ENCODE assay signal across 23 mouse cellular contexts in genomic region chr4:56942567-56942966, GRCm38 (mm10). TPM values are rescaled to one million over a fixed set of nuclear protein-coding genes. Genes with fewer than 3 reads are reported as not detected.
A peak's percentile ranks its signal among the peaks of the same experiment; 100 is the strongest.
DNase-seq lines count a peak whose midpoint lies in the region; ATAC-seq and TF ChIP-seq lines count a peak whose summit lies in the region.
"Had no signal": no experiment of that assay in that cellular context is flagged by ENCODE, and none has a peak within 500 bp of the region (broad histone marks: within the 10 kb centered on the region; RNA-seq: fewer than 3 reads in every experiment).

No protein-coding gene starts in this region.

- H3K9me3 ChIP-seq in heart, embryonic 10.5 days = no peaks in the 10 kb centered on the region
- H3K9me3 ChIP-seq in heart, postnatal 0 days (replicated peaks; ENCODE audit: control insufficient read depth, low read length) = no peaks in the 10 kb centered on the region
- H3K9me3 ChIP-seq: embryonic facial prominence, embryonic 10.5 days; forebrain, embryonic 12.5 days; limb, embryonic 13.5 days; liver, embryonic 13.5 days; neural tube, embryonic 12.5 days had no signal

- H3K4me2 ChIP-seq in heart, postnatal 0 days (ENCODE audit: low read depth, low read length) = no peak overlapping the region
- H3K4me2 ChIP-seq: forebrain, embryonic 12.5 days; limb, embryonic 13.5 days; liver, embryonic 13.5 days; midbrain, embryonic 11.5 days; neural tube, embryonic 12.5 days had no signal

- TF ChIP-seq CTCF in heart, postnatal 0 days (IDR thresholded peaks at IDR 0.05; ENCODE audit: low read depth) = no peak

- no peak for DNase-seq in heart, embryonic 10.5 days (ENCODE audit: low spot score)
- no peak for DNase-seq in heart, postnatal 4 days
- no peak for DNase-seq in heart, postnatal 0 days (ENCODE audit: low spot score)
- no peak for DNase-seq in heart, adult 8-10 months (ENCODE audit: low spot score)
- DNase-seq in lung, postnatal 25 days (ENCODE audit: low spot score) = peak; percentile 59
- no peak for DNase-seq in lung, adult 18-20 months
- DNase-seq in telencephalon, adult 2 months (ENCODE audit: low read depth, low spot score) = peak; percentile 71
- no peak for DNase-seq in MN1 (ENCODE audit: low spot score)
- DNase-seq: adrenal gland, adult 2 months; cerebellum, adult 9-10 months; gastrocnemius, postnatal 14 days; kidney, postnatal 4 days; layer of hippocampus, adult 9-11 months; liver, embryonic 13.5 days; right cerebral cortex, adult 18-20 months had no signal

- H3K27ac ChIP-seq in heart, embryonic 10.5 days = peak overlapping the region; percentile 17
- peak overlapping the region; percentile 78 for H3K27ac ChIP-seq in heart, postnatal 0 days (ENCODE audit: low read depth)
- H3K27ac ChIP-seq: embryonic facial prominence, embryonic 10.5 days; forebrain, embryonic 12.5 days; liver, embryonic 13.5 days; neural tube, embryonic 12.5 days; stomach, postnatal 0 days had no signal

- H3K4me3 ChIP-seq in heart, embryonic 10.5 days = no peak overlapping the region; the same call in 1 of the 2 replicates
- no peak overlapping the region for H3K4me3 ChIP-seq in heart, postnatal 0 days (ENCODE audit: low read depth, low read length)
- H3K4me3 ChIP-seq: embryonic facial prominence, embryonic 10.5 days; forebrain, embryonic 12.5 days; limb, embryonic 13.5 days; liver, embryonic 13.5 days; neural tube, embryonic 12.5 days had no signal

- H3K9ac ChIP-seq in heart, postnatal 0 days (replicated peaks; ENCODE audit: low read depth, low read length) = 0 out of 2 replicates have a peak overlapping the region, but pooled peaks have one; percentile 8
- H3K9ac ChIP-seq: forebrain, embryonic 12.5 days; limb, embryonic 13.5 days; liver, embryonic 13.5 days; neural tube, embryonic 12.5 days had no signal

- H3K4me1 ChIP-seq in heart, embryonic 10.5 days = peaks cover 68% of the 10 kb centered on the region
- H3K4me1 ChIP-seq in heart, postnatal 0 days (ENCODE audit: control insufficient read depth, insufficient read depth) = peaks cover 61% of the 10 kb centered on the region

- 0 out of 2 replicates have a peak, but pooled peaks cover 3% of the 10 kb centered on the region for H3K36me3 ChIP-seq in heart, embryonic 10.5 days
- 0 out of 2 replicates have a peak, but pooled peaks cover 2% of the 10 kb centered on the region for H3K36me3 ChIP-seq in heart, postnatal 0 days (replicated peaks; ENCODE audit: control insufficient read depth, insufficient read depth, low read length)
- H3K36me3 ChIP-seq: forebrain, embryonic 12.5 days; liver, embryonic 13.5 days; neural tube, embryonic 12.5 days had no signal

- H3K27me3 ChIP-seq in heart, embryonic 10.5 days (ENCODE audit: insufficient read depth, poor library complexity, severe bottlenecking) = no peaks in the 10 kb centered on the region
- H3K27me3 ChIP-seq in heart, postnatal 0 days (ENCODE audit: control insufficient read depth, insufficient read depth, low read length) = no peaks in the 10 kb centered on the region
- H3K27me3 ChIP-seq: limb, embryonic 13.5 days; liver, embryonic 13.5 days; neural tube, embryonic 12.5 days had no signal

- no peak for ATAC-seq in heart, postnatal 0 days (ENCODE audit: insufficient read depth, low read depth)

- 88% methylated on average over 1 of the region's 1 CpGs for WGBS in heart, embryonic 10.5 days
- 62% methylated on average over 1 of the region's 1 CpGs for WGBS in heart, postnatal 0 days

- TF ChIP-seq EP300 in heart, postnatal 0 days (IDR thresholded peaks at IDR 0.05; ENCODE audit: low read depth) = no peak

RNA-seq across cellular contexts. Expression of gene Tmem245, which starts 4.7 kb away (rescaled TPM):
- polyA plus RNA-seq in heart, embryonic 10.5 days (2016; fragmentation: Nextera tagmentation; extraction: Ambion mirVana) = 14.0 and 23.1 TPM in 2 replicates
- total RNA-seq in heart, postnatal 4 days (2021) = 10 to 100 TPM; 68.3 to 71.7 TPM
- total RNA-seq in heart, postnatal 0 days (2014; rRNA removed; ENCODE audit: low replicate concordance) = 68.4 and 82.4 TPM in 2 replicates
- polyA plus RNA-seq in heart, postnatal 0 days (2015; fragmentation: Nextera tagmentation; extraction: Ambion mirVana) = 21.1 and 23.7 TPM in 2 replicates
- 100 to 1,000 TPM in 1 of 4 experiments, 10 to 100 TPM in 3; 84.8 to 104 (median 93.0) TPM for total RNA-seq in heart, adult 8-10 months (2022)

RNA-seq across cellular contexts. Expression of gene Frrs1l, which starts 47.6 kb away (rescaled TPM):
- polyA plus RNA-seq in heart, embryonic 10.5 days (2016; fragmentation: Nextera tagmentation; extraction: Ambion mirVana) = 0.11 and 0.17 TPM in 2 replicates
- total RNA-seq in heart, postnatal 4 days (2021) = under 1 TPM; 0.07 to 0.16 TPM
- not detected in 2 replicates for total RNA-seq in heart, postnatal 0 days (2014; rRNA removed; ENCODE audit: low replicate concordance)
- 0.05 TPM in 1 of 2 replicates, not detected in the other for polyA plus RNA-seq in heart, postnatal 0 days (2015; fragmentation: Nextera tagmentation; extraction: Ambion mirVana)
- under 1 TPM; 0.09 to 0.23 (median 0.10) TPM for total RNA-seq in heart, adult 8-10 months (2022)
- total RNA-seq: common myeloid progenitor, adult 5-6 weeks; monocyte, adult 5-6 weeks had no signal

Comparison
In these comparisons a context has a peak if more than half of its experiments do, and no peak if none do; other contexts are left out.
1. DNase-seq: peak in lung, postnatal 25 days (single experiment) and telencephalon, adult 2 months (single experiment); none in heart, embryonic 10.5 days (single experiment), heart, postnatal 4 days (single experiment), heart, postnatal 0 days (single experiment), heart, adult 8-10 months (single experiment), lung, adult 18-20 months (0 of 2) and MN1 (single experiment).